Mouse (Mus musculus) heart, postnatal 0 days (tissue): ENCODE data around the gene Tfap4. TPM values are rescaled to one million over a fixed set of nuclear protein-coding genes. Genes with fewer than 3 reads are reported as not detected.
A peak's percentile ranks its signal among the peaks of the same experiment; 100 is the strongest.

Source experiments
- ATAC-seq: fragments of 200-750 bp; cut with Nextera tagmentation; 2 replicates; pipeline ENCODE4 v1.8.0; 2017; ENCODE audit warnings: low read depth, moderate number of reproducible peaks, moderate library complexity; ENCODE audit not compliant: insufficient read depth
- DNase-seq: peaks from one replicate; pipeline ENCODE4 v3.0.0-alpha.2; 2016; ENCODE audit warnings: low spot score
- H3K27ac ChIP-seq: fragments of 300-500 bp; sonication (generic); 2 replicates; pipeline ENCODE4 v1.5.1; 2014; ENCODE audit warnings: low read depth, mild to moderate bottlenecking
- H3K27me3 ChIP-seq: fragments of 300-500 bp; sonication (generic); 2 replicates; pipeline ENCODE4 v1.6.1; 2014; ENCODE audit warnings: low read length, mixed read lengths; ENCODE audit not compliant: control insufficient read depth, insufficient read depth
- H3K36me3 ChIP-seq: fragments of 300-500 bp; sonication (generic); replicated peaks from 2 replicates; pipeline ENCODE4 v1.6.1; 2014; ENCODE audit warnings: low read length, mixed read lengths; ENCODE audit not compliant: control insufficient read depth, insufficient read depth
- H3K4me1 ChIP-seq: fragments of 300-500 bp; sonication (generic); 2 replicates; pipeline ENCODE4 v1.6.1; 2014; ENCODE audit warnings: antibody characterized with exemption; ENCODE audit not compliant: control insufficient read depth, insufficient read depth
- H3K4me2 ChIP-seq: fragments of 300-500 bp; sonication (generic); 2 replicates; pipeline ENCODE4 v1.6.1; 2014; ENCODE audit warnings: low read depth, mild to moderate bottlenecking, low read length, moderate library complexity
- H3K4me3 ChIP-seq: fragments of 300-500 bp; sonication (generic); 2 replicates; pipeline ENCODE4 v1.5.1; 2014; ENCODE audit warnings: low read depth, low read length
- H3K9ac ChIP-seq: fragments of 300-500 bp; sonication (generic); replicated peaks from 2 replicates; pipeline ENCODE4 v1.6.1; 2014; ENCODE audit warnings: low read depth, low read length, mixed read lengths
- H3K9me3 ChIP-seq: fragments of 300-500 bp; sonication (generic); replicated peaks from 2 replicates; pipeline ENCODE4 v1.6.1; 2016; ENCODE audit warnings: low read length; ENCODE audit not compliant: control insufficient read depth
- CTCF ChIP-seq: IDR thresholded peaks from 2 replicates; pipeline ENCODE4 v1.5.1; 2016; ENCODE audit warnings: antibody characterized with exemption, control low read depth, low read depth
- EP300 ChIP-seq: IDR thresholded peaks from 2 replicates; pipeline ENCODE4 v1.6.1; 2016; ENCODE audit warnings: antibody characterized with exemption, low read depth
- WGBS: fragments of 180-500 bp; shearing (Covaris S2); extraction: QIAGEN DNeasy Blood & Tissue Kit; methylation state at CpG from one replicate; pipeline ENCODE4 v1.1.7; 2014; 5-methylcytosine and 5-hydroxymethylcytosine counted together
- polyA plus RNA-seq: library from polyadenylated mRNA; unstranded; fragments of >200 nt; fragmentation: Nextera tagmentation; extraction: Ambion mirVana; gene quantifications from 2 replicates; pipeline ENCODE4 v1.2.1, GENCODE M21; 2015
- total RNA-seq: library from RNA; depleted of rRNA; stranded (reverse); fragments of >200 nt; gene quantifications from 2 replicates; pipeline ENCODE4 v1.2.3, GENCODE M21; 2014; ENCODE audit warnings: low replicate concordance

Tfap4 gene
- total and polyA plus RNA-seq, 2 experiments from 2014 or later = 2.9 to 6.3 TPM

- Histone ChIP-seq H3K9ac (no peak overlapping the region), H3K36me3 (peaks cover 20% of the 10 kb centered on the region; the same call in 1 of the 2 replicates), H3K4me1 (peaks cover 45% of the 10 kb centered on the region), H3K4me3 (no peak overlapping the region), H3K27ac (peak overlapping the region; percentile 94), H3K4me2 (no peak overlapping the region), H3K27me3 (no peaks in the 10 kb centered on the region), H3K9me3 (no peaks in the 10 kb centered on the region)
- DNase-seq (no peak), ATAC-seq (no peak)
- WGBS = 87% methylated on average over 1 of the region's 1 CpGs
- TF ChIP-seq EP300 = no peak
- TF ChIP-seq CTCF = no peak
Observed at GRCm38 (mm10) chr16:4503495-4503894, 56.2 kb downstream of the Tfap4 start.

- Histone ChIP-seq H3K9ac (no peak overlapping the region), H3K27me3 (no peaks in the 10 kb centered on the region), H3K27ac (peak overlapping the region; percentile 94), H3K4me3 (no peak overlapping the region), H3K9me3 (no peaks in the 10 kb centered on the region), H3K36me3 (peaks cover 20% of the 10 kb centered on the region; the same call in 1 of the 2 replicates), H3K4me1 (peaks cover 54% of the 10 kb centered on the region), H3K4me2 (no peak overlapping the region)
- ATAC-seq (no peak), DNase-seq (no peak)
- TF ChIP-seq EP300 = no peak
- TF ChIP-seq CTCF = no peak
Observed at GRCm38 (mm10) chr16:4502568-4502967, 57.1 kb downstream of the Tfap4 start.

- no peaks in the 10 kb centered on the region for H3K27me3 ChIP-seq
- H3K27ac ChIP-seq = peak overlapping the region; percentile 94
- peaks cover 51% of the 10 kb centered on the region for H3K4me1 ChIP-seq
- no peak overlapping the region for H3K4me2 ChIP-seq
- H3K36me3 ChIP-seq = peaks cover 21% of the 10 kb centered on the region; the same call in 1 of the 2 replicates
- TF ChIP-seq CTCF (no peak), EP300 (no peak)
- no peak overlapping the region for H3K9ac ChIP-seq
- ATAC-seq (no peak), DNase-seq (no peak)
- WGBS = 60% methylated on average over 3 of the region's 3 CpGs
- no peak overlapping the region for H3K4me3 ChIP-seq
- no peaks in the 10 kb centered on the region for H3K9me3 ChIP-seq
Observed at GRCm38 (mm10) chr16:4501703-4502102, 58.0 kb downstream of the Tfap4 start.

- peak; percentile 85 for DNase-seq
- peaks cover 42% of the 10 kb centered on the region for H3K4me1 ChIP-seq
- no peak overlapping the region for H3K4me3 ChIP-seq
- H3K9ac ChIP-seq = peak overlapping the region; percentile 35
- TF ChIP-seq CTCF (no peak), EP300 (peak; percentile 76; the same call in 1 of the 2 replicates)
- peak; percentile 90 for ATAC-seq
- peak overlapping the region; percentile 94 for H3K27ac ChIP-seq
- H3K36me3 ChIP-seq = peaks cover 26% of the 10 kb centered on the region; the same call in 1 of the 2 replicates
- H3K27me3 ChIP-seq = no peaks in the 10 kb centered on the region
- peak overlapping the region; percentile 20; the same call in 1 of the 2 replicates for H3K4me2 ChIP-seq
- H3K9me3 ChIP-seq = no peaks in the 10 kb centered on the region
- 47% methylated on average over 8 of the region's 8 CpGs for WGBS
Observed at GRCm38 (mm10) chr16:4500598-4501385, 58.9 kb downstream of the Tfap4 start.

GRCm38 (mm10) chr16:4497762-4498607 is 61.7 kb downstream of the Tfap4 start:
- no peaks in the 10 kb centered on the region for H3K9me3 ChIP-seq
- H3K27ac ChIP-seq = peak overlapping the region; percentile 94
- WGBS = 32% methylated on average over 8 of the region's 8 CpGs
- no peak overlapping the region for H3K4me3 ChIP-seq
- peak overlapping the region; percentile 2; the same call in 1 of the 2 replicates for H3K4me2 ChIP-seq
- peaks cover 25% of the 10 kb centered on the region for H3K36me3 ChIP-seq
- H3K4me1 ChIP-seq = peaks cover 41% of the 10 kb centered on the region
- TF ChIP-seq CTCF (no peak), EP300 (peak; percentile 63; the same call in 1 of the 2 replicates)
- H3K9ac ChIP-seq = peak overlapping the region; percentile 26; the same call in 1 of the 2 replicates
- DNase-seq = peak; percentile 61
- ATAC-seq = peak; percentile 53
- H3K27me3 ChIP-seq = no peaks in the 10 kb centered on the region
